Mouse (Mus musculus) skeletal muscle tissue, adult 2 months (tissue): Measurements from ENCODE around the gene Fhit.
A peak's percentile ranks its signal among the peaks of the same experiment; 100 is the strongest.

ENCODE experiments used
- DNase-seq: peaks from one replicate; pipeline ENCODE4 v3.0.0-alpha.2; 2012; ENCODE audit warnings: low read depth, low spot score

Fhit gene

GRCm38 (mm10) chr14:10710796-10711311, 451.0 kb downstream of the Fhit start:
- no peak for DNase-seq

- no peak for DNase-seq
These were observed 460.1 kb downstream of the Fhit start for GRCm38 (mm10) chr14:10701707-10702106.

GRCm38 (mm10) chr14:10680041-10680440, 481.8 kb downstream of the Fhit start:
- no peak for DNase-seq

- DNase-seq: no peak
These were observed 482.2 kb downstream of the Fhit start for GRCm38 (mm10) chr14:10679638-10680037.

- DNase-seq: peak; percentile 9
These were observed 484.2 kb downstream of the Fhit start for GRCm38 (mm10) chr14:10677627-10678026.

GRCm38 (mm10) chr14:10660247-10660646, 501.6 kb downstream of the Fhit start:
- no peak for DNase-seq

- DNase-seq: no peak
These were observed 502.5 kb downstream of the Fhit start for GRCm38 (mm10) chr14:10659326-10659725.

GRCm38 (mm10) chr14:10658219-10658618, 503.6 kb downstream of the Fhit start:
- no peak for DNase-seq

- DNase-seq: no peak
These were observed 504.5 kb downstream of the Fhit start for GRCm38 (mm10) chr14:10657364-10657763.

GRCm38 (mm10) chr14:10655842-10656241, 506.0 kb downstream of the Fhit start:
- DNase-seq: peak; percentile 7

GRCm38 (mm10) chr14:10647832-10648231, 514.0 kb downstream of the Fhit start:
- DNase-seq: peak; percentile 60

- DNase-seq: no peak
These were observed 530.1 kb downstream of the Fhit start for GRCm38 (mm10) chr14:10631783-10632182.

GRCm38 (mm10) chr14:10630831-10631360, 530.9 kb downstream of the Fhit start:
- no peak for DNase-seq

- DNase-seq: no peak
These were observed 568.4 kb downstream of the Fhit start for GRCm38 (mm10) chr14:10593467-10593866.

GRCm38 (mm10) chr14:10568937-10569552, 592.8 kb downstream of the Fhit start:
- no peak for DNase-seq

- no peak for DNase-seq
These were observed 594.1 kb downstream of the Fhit start for GRCm38 (mm10) chr14:10567771-10568170.

- no peak for DNase-seq
These were observed 607.1 kb downstream of the Fhit start for GRCm38 (mm10) chr14:10554755-10555154.

GRCm38 (mm10) chr14:10548632-10549031, 613.2 kb downstream of the Fhit start:
- no peak for DNase-seq

- no peak for DNase-seq
These were observed 615.9 kb downstream of the Fhit start for GRCm38 (mm10) chr14:10545916-10546315.

GRCm38 (mm10) chr14:10534862-10535261, 627.0 kb downstream of the Fhit start:
- no peak for DNase-seq

- DNase-seq: no peak
These were observed 629.9 kb downstream of the Fhit start for GRCm38 (mm10) chr14:10531748-10532500.

- DNase-seq: no peak
These were observed 635.0 kb downstream of the Fhit start for GRCm38 (mm10) chr14:10526800-10527199.

GRCm38 (mm10) chr14:10525786-10526185, 636.0 kb downstream of the Fhit start:
- no peak for DNase-seq
